Mouse (Mus musculus) E14TG2a.4 (cell line): ENCODE results near the gene Lrrc23.

Source experiments
- CTCF ChIP-seq: conservative IDR thresholded peaks from 2 replicates; pipeline ENCODE4 v1.5.1; 2014; ENCODE audit warnings: low read length
- NANOG ChIP-seq: IDR thresholded peaks from 2 replicates; pipeline ENCODE4 v1.6.1; 2014; ENCODE audit warnings: borderline replicate concordance, low read length, mixed read lengths
- POU5F1 ChIP-seq: IDR thresholded peaks from 2 replicates; pipeline ENCODE4 v1.6.1; 2014; ENCODE audit warnings: low read length, borderline replicate concordance

DNA sequence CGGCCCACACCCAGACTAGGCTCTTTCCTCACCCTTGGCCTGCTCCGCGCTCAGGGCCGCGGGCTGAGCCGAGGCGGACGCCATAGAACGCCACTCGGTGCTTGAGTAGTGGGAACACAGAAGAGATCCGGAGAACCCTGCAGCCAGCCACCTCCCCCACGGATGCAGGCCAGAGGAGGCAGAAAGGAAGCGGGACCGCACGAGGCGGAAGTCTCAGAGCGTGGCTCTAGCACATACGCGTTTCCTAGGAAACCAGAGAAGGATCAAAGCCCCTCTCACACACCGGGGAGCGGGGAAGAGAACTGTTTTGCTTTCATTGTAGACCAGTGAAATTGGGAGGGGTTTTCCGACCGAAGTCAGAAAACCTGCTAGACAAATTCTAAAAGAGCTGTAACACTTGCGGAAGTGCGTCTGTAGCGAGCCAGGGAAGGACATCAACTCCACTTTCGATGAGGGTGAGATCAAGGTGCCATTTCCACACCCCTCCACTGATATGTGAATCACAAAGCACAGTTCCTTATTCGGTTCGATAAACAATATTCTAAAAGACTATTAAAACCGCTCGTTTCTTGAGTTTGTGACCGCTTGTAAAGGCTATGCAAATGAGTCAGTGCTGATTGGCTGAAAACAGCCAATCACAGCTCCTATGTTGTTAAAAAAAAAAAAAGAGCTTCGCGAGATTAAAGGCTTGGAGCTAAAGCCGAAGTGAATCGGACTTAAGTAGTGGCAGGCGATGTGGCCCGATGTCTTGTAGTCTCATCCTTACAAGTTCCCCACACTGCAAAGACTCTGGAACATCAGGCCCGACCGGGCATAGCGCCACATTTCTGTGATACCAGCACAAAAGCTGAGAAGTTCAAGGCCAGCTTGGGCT, 38.4 kb downstream of the Lrrc23 start, which contains the start of gene Grcc10:
- no peak for TF ChIP-seq CTCF
- TF ChIP-seq POU5F1: no peak
- TF ChIP-seq NANOG: no peak
